Mouse (Mus musculus) thymus, postnatal 10 days (tissue): ENCODE measurements around the gene Ncoa3.

ENCODE experiments used
- DNase-seq, 2 experiments: peaks; one replicate each; pipeline ENCODE4 v3.0.0; 2021; ENCODE audit warnings: low spot score in 2 of 2

Gene Ncoa3

GRCm38 (mm10) chr2:166077371-166077770 is 84.9 kb downstream of the Ncoa3 start:
- no peak for DNase-seq

- DNase-seq, result no peak
These were observed 86.8 kb downstream of the Ncoa3 start for GRCm38 (mm10) chr2:166079231-166079630.

DNA sequence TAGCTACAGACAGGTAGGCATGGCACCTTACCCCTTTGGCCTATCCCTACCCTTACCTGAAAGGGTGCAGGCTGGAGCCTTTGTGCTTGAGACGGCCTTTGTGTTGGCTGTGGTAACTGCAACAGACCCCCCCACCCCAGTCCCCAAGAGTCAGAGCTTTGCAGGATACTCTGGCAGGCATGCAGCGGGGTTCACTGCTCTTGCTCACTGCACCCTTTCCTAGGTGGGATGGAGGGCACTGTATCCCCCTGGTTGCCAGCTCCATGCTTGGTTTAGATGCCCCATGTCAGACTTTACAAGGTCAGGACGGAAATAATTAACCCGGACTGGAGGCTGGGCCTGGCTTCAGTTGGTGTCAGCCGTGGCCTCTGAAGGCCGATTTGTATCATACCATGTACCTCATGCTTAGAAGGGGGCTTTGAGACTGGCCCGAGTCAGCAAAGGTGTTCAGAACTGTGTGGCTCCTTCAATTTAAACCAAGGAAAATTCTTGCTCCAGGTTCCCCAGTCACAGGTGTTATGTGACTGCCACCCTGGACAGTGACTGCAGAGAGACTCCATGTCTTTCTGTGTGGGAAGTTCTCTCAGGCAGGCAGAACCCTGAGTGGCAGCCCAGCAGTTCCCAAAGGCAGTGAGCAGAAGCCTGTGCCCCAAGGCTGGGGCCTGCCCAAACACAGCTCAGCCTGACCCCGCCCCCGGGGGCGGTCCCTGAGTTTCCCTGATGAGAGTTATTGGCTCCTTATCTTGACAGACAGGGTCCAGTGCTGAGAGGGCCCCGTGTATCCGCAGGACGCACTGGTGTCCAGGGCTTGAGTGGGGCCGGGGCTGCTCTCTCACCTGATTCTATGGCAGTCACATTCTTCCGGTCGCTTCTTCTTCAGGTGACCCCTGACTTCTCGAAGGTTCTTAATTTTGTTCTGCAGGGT is 87.8 kb downstream of the Ncoa3 start:
- no peak for DNase-seq

- DNase-seq, result no peak
These were observed 88.7 kb downstream of the Ncoa3 start for GRCm38 (mm10) chr2:166080967-166081750.

- DNase-seq, result peak; percentile 31 to 77
These were observed 89.8 kb downstream of the Ncoa3 start for GRCm38 (mm10) chr2:166082193-166082592.

- DNase-seq, result no peak
These were observed 90.2 kb downstream of the Ncoa3 start for GRCm38 (mm10) chr2:166082661-166083060.

GRCm38 (mm10) chr2:166083542-166084031 is 91.2 kb downstream of the Ncoa3 start:
- DNase-seq, result no peak

DNA sequence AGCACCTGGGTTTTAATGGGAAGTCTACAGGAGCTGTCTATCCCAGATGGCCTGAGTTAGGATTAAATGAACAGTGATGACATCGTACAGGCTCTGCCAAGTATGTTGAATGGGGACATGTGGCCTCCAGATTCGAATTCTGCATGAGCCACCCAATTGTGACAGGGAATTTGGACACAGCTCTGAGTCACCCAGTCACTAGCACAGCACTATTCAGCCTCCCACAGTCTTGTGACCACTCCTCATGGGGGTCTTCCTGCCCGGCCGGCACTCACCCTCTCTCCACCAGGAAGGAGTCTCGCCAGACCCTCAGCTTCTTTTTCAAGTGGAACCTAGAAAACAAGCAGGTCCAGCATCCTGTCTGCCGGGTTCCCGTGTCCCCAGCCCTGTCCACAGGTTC is 91.7 kb downstream of the Ncoa3 start:
- DNase-seq, result no peak

- DNase-seq, result peak; percentile 9 to 53
These were observed 92.5 kb downstream of the Ncoa3 start for GRCm38 (mm10) chr2:166084964-166085363.

DNA sequence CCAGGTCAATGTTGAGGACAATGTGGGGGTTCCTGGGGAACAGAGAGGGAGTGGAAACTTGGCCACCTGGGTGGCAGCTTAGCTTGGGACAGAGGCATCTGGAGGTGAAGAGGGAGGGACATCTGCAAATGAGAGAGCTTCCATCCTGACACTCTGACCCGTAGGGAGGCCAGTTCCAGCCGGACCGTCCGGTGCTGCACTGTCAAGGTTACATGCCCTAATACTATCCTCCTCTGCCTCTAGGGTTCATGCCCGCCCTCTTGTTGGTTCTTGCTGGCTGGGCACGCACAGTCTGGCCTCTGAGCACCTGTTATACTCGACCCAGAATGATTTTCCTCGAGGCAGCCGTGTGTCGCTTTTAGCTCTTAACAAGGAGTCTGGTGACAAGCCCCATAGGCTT is 93.3 kb downstream of the Ncoa3 start:
- no peak for DNase-seq

GRCm38 (mm10) chr2:166086457-166087233 is 94.2 kb downstream of the Ncoa3 start:
- DNase-seq, result no peak

GRCm38 (mm10) chr2:166088991-166089390 is 96.6 kb downstream of the Ncoa3 start:
- no peak for DNase-seq

DNA sequence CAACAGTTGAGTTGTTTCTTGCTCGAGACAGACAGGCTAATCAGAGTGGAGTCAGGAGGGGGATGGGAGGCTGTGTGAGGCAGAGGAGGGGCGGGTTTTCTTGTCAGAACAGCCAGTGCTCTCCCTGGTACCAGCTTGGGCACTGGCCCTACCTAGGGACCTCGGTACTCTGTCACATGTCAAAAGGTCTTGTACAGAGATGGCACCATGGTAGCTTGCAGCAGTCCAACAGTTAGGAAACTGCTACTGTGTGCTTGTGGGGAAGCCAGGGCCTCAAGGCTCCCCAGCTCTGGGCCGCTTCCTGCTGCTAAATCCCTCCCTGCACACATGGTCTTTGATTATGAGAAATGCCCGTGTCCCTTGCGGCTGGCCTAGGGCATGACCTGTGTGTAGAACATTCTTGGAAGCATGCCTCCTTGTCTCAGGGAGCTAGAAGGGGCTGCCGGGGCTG is 97.7 kb downstream of the Ncoa3 start:
- no peak for DNase-seq

DNA sequence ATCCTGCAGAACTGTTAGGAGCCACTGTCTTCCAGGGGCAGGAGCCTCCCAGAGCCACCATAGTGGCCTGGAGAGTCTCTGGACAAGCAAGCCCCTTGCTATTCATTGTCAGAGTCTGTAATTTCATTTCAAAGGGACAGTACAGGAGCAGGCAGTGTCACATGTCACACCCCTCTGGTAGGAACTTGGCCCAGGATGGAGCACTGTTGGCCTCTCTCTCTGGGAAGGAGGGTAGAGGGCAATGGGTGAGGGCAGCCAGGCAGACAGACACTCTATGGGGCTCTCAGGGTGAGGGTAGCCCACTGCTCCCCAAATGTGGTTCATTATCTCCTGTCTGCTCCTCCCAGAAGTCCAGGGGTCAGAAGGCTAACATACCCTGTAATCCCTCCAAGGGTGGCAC is 99.2 kb downstream of the Ncoa3 start:
- DNase-seq, result no peak

GRCm38 (mm10) chr2:166092412-166092811 is 100.0 kb downstream of the Ncoa3 start:
- no peak for DNase-seq

DNA sequence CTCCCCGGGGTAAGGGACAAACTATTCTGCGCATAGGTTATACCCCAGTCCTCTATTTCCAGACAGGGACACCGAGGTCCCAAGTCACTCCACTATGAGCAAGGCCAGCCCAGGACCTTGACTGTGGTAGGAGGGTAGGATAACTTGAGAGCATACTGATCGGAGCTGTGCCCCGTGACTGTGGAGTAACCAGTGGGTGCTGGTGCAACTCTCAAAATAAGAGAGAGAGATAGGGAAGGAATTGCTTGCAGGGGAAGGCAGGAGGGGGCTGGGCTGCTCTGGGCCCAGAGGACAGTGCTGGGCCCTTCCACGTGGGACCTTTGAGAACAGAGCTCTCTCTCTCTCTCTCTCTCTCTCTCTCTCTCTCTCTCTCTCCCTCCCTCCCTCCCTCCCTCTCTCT is 103.9 kb downstream of the Ncoa3 start:
- DNase-seq, result no peak

GRCm38 (mm10) chr2:166096834-166097233 is 104.4 kb downstream of the Ncoa3 start:
- DNase-seq, result no peak

GRCm38 (mm10) chr2:166097443-166098291 is 105.2 kb downstream of the Ncoa3 start:
- DNase-seq, result peak in 1 of 2 experiments; percentile 38

GRCm38 (mm10) chr2:166098292-166098933 is 106.0 kb downstream of the Ncoa3 start:
- no peak for DNase-seq
